Mouse (Mus musculus) heart, postnatal 0 days (tissue): ENCODE results near the gene Acvrl1. TPM values are rescaled to one million over a fixed set of nuclear protein-coding genes. Genes with fewer than 3 reads are reported as not detected.

Source experiments
- ATAC-seq: fragments of 200-750 bp; cut with Nextera tagmentation; 2 replicates; pipeline ENCODE4 v1.8.0; 2017; ENCODE audit warnings: low read depth, moderate number of reproducible peaks, moderate library complexity; ENCODE audit not compliant: insufficient read depth
- DNase-seq: peaks from one replicate; pipeline ENCODE4 v3.0.0-alpha.2; 2016; ENCODE audit warnings: low spot score
- H3K27ac ChIP-seq: fragments of 300-500 bp; sonication (generic); 2 replicates; pipeline ENCODE4 v1.5.1; 2014; ENCODE audit warnings: low read depth, mild to moderate bottlenecking
- H3K27me3 ChIP-seq: fragments of 300-500 bp; sonication (generic); 2 replicates; pipeline ENCODE4 v1.6.1; 2014; ENCODE audit warnings: low read length, mixed read lengths; ENCODE audit not compliant: control insufficient read depth, insufficient read depth
- H3K36me3 ChIP-seq: fragments of 300-500 bp; sonication (generic); replicated peaks from 2 replicates; pipeline ENCODE4 v1.6.1; 2014; ENCODE audit warnings: low read length, mixed read lengths; ENCODE audit not compliant: control insufficient read depth, insufficient read depth
- H3K4me1 ChIP-seq: fragments of 300-500 bp; sonication (generic); 2 replicates; pipeline ENCODE4 v1.6.1; 2014; ENCODE audit warnings: antibody characterized with exemption; ENCODE audit not compliant: control insufficient read depth, insufficient read depth
- H3K4me2 ChIP-seq: fragments of 300-500 bp; sonication (generic); 2 replicates; pipeline ENCODE4 v1.6.1; 2014; ENCODE audit warnings: low read depth, mild to moderate bottlenecking, low read length, moderate library complexity
- H3K4me3 ChIP-seq: fragments of 300-500 bp; sonication (generic); 2 replicates; pipeline ENCODE4 v1.5.1; 2014; ENCODE audit warnings: low read depth, low read length
- H3K9ac ChIP-seq: fragments of 300-500 bp; sonication (generic); replicated peaks from 2 replicates; pipeline ENCODE4 v1.6.1; 2014; ENCODE audit warnings: low read depth, low read length, mixed read lengths
- H3K9me3 ChIP-seq: fragments of 300-500 bp; sonication (generic); replicated peaks from 2 replicates; pipeline ENCODE4 v1.6.1; 2016; ENCODE audit warnings: low read length; ENCODE audit not compliant: control insufficient read depth
- CTCF ChIP-seq: IDR thresholded peaks from 2 replicates; pipeline ENCODE4 v1.5.1; 2016; ENCODE audit warnings: antibody characterized with exemption, control low read depth, low read depth
- EP300 ChIP-seq: IDR thresholded peaks from 2 replicates; pipeline ENCODE4 v1.6.1; 2016; ENCODE audit warnings: antibody characterized with exemption, low read depth
- WGBS: fragments of 180-500 bp; shearing (Covaris S2); extraction: QIAGEN DNeasy Blood & Tissue Kit; methylation state at CpG from one replicate; pipeline ENCODE4 v1.1.7; 2014; 5-methylcytosine and 5-hydroxymethylcytosine counted together
- polyA plus RNA-seq: library from polyadenylated mRNA; unstranded; fragments of >200 nt; fragmentation: Nextera tagmentation; extraction: Ambion mirVana; gene quantifications from 2 replicates; pipeline ENCODE4 v1.2.1, GENCODE M21; 2015
- total RNA-seq: library from RNA; depleted of rRNA; stranded (reverse); fragments of >200 nt; gene quantifications from 2 replicates; pipeline ENCODE4 v1.2.3, GENCODE M21; 2014; ENCODE audit warnings: low replicate concordance

Acvrl1 gene
- total and polyA plus RNA-seq, 2 experiments from 2014 or later, result 9.3 to 36.0 TPM

- ATAC-seq (no peak), DNase-seq (no peak)
- no peak overlapping the region for H3K27ac ChIP-seq
- no peak overlapping the region for H3K4me3 ChIP-seq
- no peaks in the 10 kb centered on the region for H3K36me3 ChIP-seq
- H3K4me2 ChIP-seq, result no peak overlapping the region
- H3K27me3 ChIP-seq, result no peaks in the 10 kb centered on the region
- H3K4me1 ChIP-seq, result peaks cover 54% of the 10 kb centered on the region
- no peaks in the 10 kb centered on the region for H3K9me3 ChIP-seq
- 73% methylated on average over 8 of the region's 8 CpGs for WGBS
- H3K9ac ChIP-seq, result no peak overlapping the region
- TF ChIP-seq CTCF, result no peak
- TF ChIP-seq EP300, result no peak
These were observed 16.5 kb downstream of the Acvrl1 start for GRCm38 (mm10) chr15:101144779-101145178.

GRCm38 (mm10) chr15:101145424-101146099, 17.2 kb downstream of the Acvrl1 start:
- TF ChIP-seq EP300, result no peak
- TF ChIP-seq CTCF, result peak; percentile 98
- H3K9ac ChIP-seq, result no peak overlapping the region
- H3K36me3 ChIP-seq, result no peaks in the 10 kb centered on the region
- ATAC-seq (peak; percentile 91), DNase-seq (peak; percentile 96)
- H3K4me1 ChIP-seq, result peaks cover 46% of the 10 kb centered on the region
- peak overlapping the region; percentile 2; the same call in 1 of the 2 replicates for H3K4me3 ChIP-seq
- peak overlapping the region; percentile 48 for H3K4me2 ChIP-seq
- H3K9me3 ChIP-seq, result no peaks in the 10 kb centered on the region
- H3K27me3 ChIP-seq, result no peaks in the 10 kb centered on the region
- peak overlapping the region; percentile 28; the same call in 1 of the 2 replicates for H3K27ac ChIP-seq
- 12% methylated on average over 19 of the region's 19 CpGs for WGBS

DNA sequence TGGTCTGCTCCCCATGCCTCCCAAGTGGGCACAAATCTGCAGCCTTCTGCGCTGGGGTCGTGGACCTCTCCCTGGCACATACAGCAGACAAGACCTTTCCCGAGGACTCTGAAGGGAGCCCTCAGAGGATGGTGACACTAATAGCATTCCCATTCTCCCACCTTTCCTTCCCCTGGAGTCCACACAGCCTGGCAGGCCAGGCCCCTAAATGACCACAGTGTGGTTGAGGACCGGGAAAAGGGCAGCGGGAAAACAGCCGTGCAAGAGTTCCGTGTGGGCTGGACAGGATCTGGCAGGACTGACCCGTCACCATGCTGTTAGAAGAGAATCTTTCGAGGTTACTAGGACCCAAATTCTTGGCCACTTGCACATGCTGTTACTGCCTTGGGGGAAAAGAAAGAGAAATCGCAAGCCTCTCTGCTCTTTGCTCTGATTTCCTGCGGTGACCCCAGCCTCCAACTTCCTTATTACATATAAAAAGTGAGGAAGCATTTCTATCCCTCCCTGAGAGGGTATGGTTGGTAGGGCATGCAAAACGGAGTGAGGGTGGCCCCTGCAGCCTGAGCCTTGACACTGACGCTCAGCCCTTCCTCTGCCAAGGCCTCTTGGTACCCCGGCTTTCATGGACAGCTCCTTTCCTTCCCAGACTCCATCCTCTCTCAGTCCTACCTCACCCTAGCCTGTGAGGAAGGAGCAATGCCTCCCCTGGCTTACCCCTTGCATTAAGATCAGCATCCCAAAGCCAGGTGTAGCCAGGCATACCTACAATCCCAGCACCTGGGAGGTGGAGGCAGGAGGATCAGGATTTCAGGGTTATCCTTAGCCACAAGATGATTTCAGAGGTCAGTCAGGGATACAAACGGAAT, 18.0 kb downstream of the Acvrl1 start:
- H3K9me3 ChIP-seq, result no peaks in the 10 kb centered on the region
- no peak overlapping the region for H3K4me3 ChIP-seq
- TF ChIP-seq CTCF (no peak), EP300 (no peak)
- H3K9ac ChIP-seq, result no peak overlapping the region
- no peak for ATAC-seq
- H3K27me3 ChIP-seq, result no peaks in the 10 kb centered on the region
- DNase-seq, result no peak
- 0 out of 2 replicates have a peak overlapping the region, but pooled peaks have one; percentile 28 for H3K27ac ChIP-seq
- WGBS, result 53% methylated on average over 15 of the region's 15 CpGs
- H3K4me2 ChIP-seq, result peak overlapping the region; percentile 48
- no peaks in the 10 kb centered on the region for H3K36me3 ChIP-seq
- peaks cover 41% of the 10 kb centered on the region for H3K4me1 ChIP-seq

DNA sequence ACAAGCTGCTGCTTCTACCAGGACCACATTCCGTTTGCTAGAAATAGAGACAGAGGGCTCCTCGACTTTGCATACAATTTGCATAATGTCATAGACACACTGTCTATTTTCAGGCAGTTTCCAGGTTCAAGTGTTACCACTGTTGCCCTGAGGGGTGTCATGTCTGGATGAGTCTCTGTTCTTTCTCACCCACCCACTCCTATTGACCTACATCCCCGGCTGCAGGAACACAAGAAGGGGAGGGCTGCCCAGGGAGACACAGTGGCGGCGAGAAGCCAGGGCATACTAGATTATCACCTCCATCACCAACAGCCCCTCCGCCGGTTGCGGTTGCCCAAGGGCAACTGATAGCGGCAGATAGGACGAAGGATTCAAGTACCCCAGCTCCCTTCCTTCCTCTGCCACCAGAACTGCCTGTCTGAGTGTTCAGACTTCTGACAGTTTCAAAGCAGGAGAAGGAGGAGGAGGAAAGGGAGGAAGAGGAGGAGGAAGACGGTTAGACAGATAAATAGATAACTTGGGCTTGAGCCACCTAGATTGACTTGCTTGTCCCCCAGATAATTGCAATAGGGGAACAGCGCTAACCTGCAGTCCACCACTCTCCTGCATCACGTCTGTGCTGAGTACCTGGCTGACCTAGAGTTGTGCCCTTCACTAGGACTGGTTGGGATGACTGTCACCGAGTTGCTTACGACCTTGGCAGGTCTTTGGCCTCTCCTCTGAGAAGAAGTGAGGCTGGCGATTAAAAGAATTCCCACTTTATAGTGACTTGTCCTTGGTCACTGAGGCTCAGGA, 19.0 kb downstream of the Acvrl1 start:
- peaks cover 38% of the 10 kb centered on the region for H3K4me1 ChIP-seq
- WGBS, result 23% methylated on average over 16 of the region's 16 CpGs
- DNase-seq (no peak), ATAC-seq (no peak)
- peak overlapping the region; percentile 14; the same call in 1 of the 2 replicates for H3K4me2 ChIP-seq
- TF ChIP-seq CTCF (no peak), EP300 (no peak)
- no peaks in the 10 kb centered on the region for H3K36me3 ChIP-seq
- H3K9ac ChIP-seq, result 0 out of 2 replicates have a peak overlapping the region, but pooled peaks have one; percentile 12
- H3K4me3 ChIP-seq, result no peak overlapping the region
- H3K9me3 ChIP-seq, result no peaks in the 10 kb centered on the region
- H3K27ac ChIP-seq, result peak overlapping the region; percentile 58
- H3K27me3 ChIP-seq, result no peaks in the 10 kb centered on the region

GRCm38 (mm10) chr15:101147910-101148273, 19.6 kb downstream of the Acvrl1 start:
- no peak overlapping the region for H3K4me3 ChIP-seq
- H3K27me3 ChIP-seq, result no peaks in the 10 kb centered on the region
- ATAC-seq, result peak; percentile 27
- no peaks in the 10 kb centered on the region for H3K36me3 ChIP-seq
- H3K9ac ChIP-seq, result no peak overlapping the region
- peak overlapping the region; percentile 14; the same call in 1 of the 2 replicates for H3K4me2 ChIP-seq
- 4% methylated on average over 6 of the region's 6 CpGs for WGBS
- TF ChIP-seq CTCF (no peak), EP300 (no peak)
- peak overlapping the region; percentile 58 for H3K27ac ChIP-seq
- peaks cover 38% of the 10 kb centered on the region for H3K4me1 ChIP-seq
- DNase-seq, result peak; percentile 65
- no peaks in the 10 kb centered on the region for H3K9me3 ChIP-seq
